Mouse (Mus musculus) B cell, adult (primary cell): ENCODE results near the gene Ttc14. TPM values are rescaled to one million over a fixed set of nuclear protein-coding genes. Genes with fewer than 3 reads are reported as not detected.

Experiments
- total RNA-seq: library from RNA; stranded (reverse); gene quantifications from 4 replicates; pipeline ENCODE4 v1.2.4, GENCODE M21; 2023; ENCODE audit not compliant: inconsistent age

Ttc14 gene
- total RNA-seq = 118 to 134 TPM (median 124 TPM) in 4 replicates

DNA sequence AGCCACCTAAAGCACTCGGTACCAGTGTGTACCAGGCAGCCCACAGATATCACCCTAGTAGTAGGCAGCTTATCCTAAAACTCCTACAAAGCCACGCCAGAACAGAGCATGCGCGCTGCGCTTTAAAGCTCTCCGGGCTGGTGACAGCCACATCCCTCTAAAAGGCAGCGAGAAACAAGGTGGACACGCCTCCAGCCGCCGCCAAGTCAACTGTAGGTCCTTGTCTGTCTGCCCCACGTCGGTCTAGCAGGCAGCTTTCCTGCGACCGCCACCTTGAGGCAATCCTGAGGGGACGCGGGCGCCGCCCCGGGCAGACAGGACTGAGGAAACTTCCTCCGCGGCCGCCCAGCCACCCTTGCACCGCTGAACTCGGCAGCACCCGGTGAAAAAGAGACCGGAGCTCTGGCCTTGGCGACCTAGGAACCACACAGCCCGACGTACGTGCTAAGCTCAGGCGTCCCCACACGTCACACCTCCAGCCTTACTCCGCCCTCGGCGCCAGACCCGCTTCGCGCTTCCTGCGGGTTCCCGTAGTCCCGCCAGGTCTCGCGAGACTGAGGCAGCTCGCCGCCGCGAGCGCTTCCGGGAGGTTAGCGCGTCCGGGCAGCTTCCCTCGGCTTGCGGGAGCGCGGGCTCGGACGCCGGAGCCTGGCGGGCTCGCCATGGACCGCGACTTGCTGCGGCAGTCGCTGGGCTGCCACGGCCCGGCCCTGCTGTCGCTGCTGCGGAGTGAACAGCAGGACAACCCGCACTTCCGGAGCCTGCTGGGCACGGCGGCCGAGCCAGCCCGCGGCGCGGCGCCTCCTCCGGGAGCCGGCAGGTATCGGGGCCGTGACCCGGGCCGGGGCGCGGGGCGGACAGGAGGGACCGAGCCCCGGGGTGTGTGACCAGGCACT is at the start of gene Ttc14:
Gene Ttc14 (plus strand): TSS at position 216 of the 896 bp plus-strand sequence.

DNA sequence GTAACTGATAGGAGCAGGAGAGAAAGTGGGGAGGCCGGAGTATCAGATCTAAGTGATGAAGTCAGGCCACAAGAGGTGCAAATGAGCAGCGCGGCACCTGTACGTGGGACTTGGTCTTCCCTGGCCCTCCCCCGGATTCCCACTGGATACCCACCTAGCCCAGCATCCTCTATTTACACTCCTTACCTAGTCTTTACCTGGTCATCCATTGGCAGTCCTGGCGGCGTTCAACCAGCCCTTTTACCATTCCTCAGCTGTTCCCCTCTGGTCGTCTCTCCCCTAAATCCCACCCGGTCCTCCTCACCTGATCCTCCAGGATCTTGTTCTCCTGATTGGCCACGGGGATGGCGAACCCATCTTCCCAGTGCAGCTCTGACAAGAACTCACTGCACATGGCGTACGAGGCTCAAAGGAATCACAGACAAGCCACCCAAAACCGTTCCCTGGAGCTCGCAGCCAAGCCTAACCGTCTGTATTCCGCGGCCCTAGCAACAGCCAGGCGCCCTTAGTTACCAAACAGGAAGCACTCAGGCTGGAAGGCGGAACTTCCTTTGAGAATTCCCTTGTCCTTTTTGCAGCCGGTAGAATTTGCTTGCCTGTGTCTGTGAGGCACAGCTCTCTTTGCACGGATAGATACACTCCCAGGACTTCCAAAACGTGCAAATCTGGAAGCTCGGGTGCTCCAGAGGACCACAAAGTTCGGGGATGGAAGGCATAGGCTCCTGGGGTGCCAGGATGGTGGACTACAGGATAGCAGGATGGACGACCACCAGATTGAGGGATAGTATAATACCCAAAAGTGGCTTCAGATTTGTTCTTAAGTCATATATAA is 44.4 kb downstream of the Ttc14 start, which contains the start of gene Ccdc39:
Gene Ccdc39 (minus strand): TSS at position 510 of the 832 bp plus-strand sequence.

Other genes starting within 250 kb of the Ttc14 start
- gene Ccdc39, start 44.5 kb downstream of the Ttc14 start, total RNA-seq = not detected in 4 replicates
- gene Fxr1, start 220.1 kb downstream of the Ttc14 start, total RNA-seq = 112 to 122 TPM (median 119 TPM) in 4 replicates